Mouse (Mus musculus): ENCODE results near the gene Eif5a.
"Not testable (repeated sequence)": the region's sequence is repeated elsewhere in the genome, so short reads cannot be mapped to it uniquely, and the experiment has no call there.

The Eif5a gene

DNA sequence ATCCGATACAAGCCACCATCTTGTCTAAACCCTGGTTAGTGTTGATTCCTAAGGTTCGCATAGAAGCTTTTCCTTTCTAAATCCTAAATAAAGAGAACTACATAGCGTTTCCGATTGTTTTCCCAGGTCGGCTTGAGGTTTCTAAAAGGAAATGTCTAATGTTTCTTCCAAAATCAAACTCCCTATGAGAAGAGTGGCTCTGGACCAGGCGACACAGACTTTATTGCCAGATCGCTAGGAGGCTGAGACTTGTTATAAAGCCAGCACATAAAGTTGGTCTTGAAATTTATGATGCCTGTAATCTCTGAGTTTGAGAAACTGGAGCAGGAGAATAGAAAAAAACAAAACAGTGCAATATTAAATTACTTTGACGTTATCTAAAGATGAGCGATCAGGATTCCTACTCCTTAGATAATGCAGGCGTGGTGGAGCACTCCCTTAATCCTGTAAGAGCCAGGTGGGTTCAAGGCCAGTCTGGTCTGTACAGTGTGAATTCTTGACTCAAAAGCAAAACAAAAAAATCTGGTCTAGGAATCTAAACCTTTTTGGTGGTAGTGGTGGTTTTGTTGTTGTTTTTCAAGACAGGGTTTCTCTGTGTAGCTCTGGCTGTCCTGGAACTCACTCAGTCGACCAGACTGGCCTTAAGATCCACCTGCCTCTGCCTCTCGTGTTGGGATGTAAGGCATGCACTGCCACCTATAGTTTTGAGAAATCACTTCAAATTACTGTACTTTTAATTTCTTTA lies 426 bp upstream of the Eif5a start:
- peak; percentile 76 for DNase-seq (ENCODE audit: low read depth, low spot score)

DNA sequence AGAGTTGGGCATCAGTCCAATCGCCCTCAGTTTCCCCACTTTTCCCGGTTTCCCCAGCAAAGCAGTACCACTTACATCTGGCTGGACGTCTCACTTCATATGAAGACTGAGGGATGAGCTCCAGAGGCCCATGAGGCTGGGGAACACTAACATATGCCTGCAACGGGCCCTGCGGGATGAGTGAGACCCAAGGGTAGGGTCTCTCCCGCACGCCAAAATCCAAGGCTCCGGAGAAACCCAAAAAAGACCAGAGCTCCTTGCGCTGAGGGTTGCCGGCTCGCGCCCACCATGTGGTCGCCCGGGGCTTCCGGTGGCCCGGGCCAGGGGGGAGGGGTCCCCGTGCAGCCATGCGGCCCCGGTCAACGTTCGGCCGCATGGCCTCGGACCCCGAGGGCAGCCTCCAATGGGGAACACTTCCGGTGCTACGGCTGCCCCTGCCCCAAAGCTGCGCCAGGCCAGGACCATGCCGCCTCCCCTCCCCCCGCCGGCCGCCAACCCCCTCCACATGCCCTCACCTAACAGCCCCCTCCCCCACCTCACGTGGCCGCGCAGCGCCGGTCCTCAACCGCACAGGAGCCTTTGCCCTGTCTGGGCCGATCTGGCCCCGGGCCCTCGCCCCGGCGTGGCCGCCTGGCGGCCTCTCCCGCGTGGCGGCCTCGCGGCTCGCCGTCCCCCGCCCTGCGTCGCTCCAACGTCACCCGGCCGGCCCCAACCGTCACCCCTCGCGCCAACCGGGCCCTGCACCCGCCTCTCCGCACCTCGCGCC lies 1.3 kb downstream of the Eif5a start:
- DNase-seq (ENCODE audit: low read depth, low spot score): peak; percentile 67

DNA sequence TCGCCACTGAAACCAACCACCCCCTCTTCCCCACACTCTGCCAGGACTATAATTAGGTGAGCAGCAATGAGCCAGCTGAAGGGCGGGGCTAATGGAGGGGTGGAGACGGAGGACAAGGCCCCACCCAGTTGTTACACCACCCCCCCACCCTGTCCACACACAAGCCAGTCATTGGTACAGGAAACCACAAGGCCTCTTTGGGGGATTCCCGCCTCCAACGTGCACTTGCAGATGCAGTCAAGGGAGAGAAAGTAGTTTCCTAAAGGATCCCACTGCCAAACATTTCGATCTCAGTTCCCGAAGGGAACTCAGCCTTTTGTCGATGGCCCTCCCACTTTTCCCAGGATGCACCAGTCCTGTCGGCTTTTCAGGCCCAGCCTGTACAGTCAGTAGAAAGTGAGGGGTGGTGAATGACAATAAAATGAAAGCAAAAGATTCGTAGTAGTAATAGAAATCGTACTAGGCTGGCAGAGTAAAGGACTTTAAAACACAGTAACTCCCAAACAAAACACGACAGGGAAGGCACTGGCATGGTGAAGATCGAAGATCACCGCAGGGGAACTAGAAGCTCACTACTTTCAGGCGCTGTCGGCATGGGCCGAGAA lies 2.0 kb downstream of the Eif5a start:
- DNase-seq (ENCODE audit: low read depth, low spot score): peak; percentile 94

DNA sequence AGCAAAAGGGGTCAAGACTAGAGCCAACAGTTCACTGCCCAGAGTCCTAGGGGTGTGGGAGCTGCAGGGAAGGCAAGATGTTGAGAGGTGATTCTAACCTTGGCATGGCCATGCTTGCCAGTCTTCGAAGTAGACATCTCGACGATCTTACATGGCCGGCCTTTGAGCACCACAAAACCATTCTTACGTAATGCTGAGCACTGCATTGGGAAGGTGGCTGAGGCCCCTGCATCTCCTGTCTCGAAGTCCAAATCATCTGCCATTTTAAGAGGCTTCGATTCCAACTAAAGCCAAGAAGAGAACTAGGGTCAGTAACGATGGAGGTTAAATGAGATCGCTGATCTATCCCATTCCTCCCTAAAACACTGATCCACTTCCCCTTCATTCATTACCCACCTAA lies 2.7 kb downstream of the Eif5a start:
- no peak for DNase-seq (ENCODE audit: low read depth, low spot score)

DNA sequence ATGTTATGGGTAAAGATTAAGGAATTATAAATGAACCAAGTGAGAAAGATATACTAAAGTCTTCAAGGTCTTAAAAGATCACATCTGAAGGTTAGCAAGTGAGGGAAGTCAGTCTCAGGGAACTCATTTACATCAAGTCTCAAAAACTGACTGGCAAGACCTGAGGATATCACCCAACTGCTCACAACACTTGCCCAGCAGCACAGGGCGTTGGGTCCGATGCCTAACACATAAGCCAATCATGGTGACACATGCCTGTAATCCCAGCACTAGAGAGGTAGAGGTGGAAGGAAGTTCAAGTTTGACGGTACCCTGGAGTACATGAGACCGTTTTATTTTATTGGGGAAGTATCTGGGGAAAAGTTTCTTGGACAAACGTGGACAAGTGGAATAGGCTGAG lies 3.6 kb downstream of the Eif5a start:
- no peak for DNase-seq (ENCODE audit: low read depth, low spot score)

DNA sequence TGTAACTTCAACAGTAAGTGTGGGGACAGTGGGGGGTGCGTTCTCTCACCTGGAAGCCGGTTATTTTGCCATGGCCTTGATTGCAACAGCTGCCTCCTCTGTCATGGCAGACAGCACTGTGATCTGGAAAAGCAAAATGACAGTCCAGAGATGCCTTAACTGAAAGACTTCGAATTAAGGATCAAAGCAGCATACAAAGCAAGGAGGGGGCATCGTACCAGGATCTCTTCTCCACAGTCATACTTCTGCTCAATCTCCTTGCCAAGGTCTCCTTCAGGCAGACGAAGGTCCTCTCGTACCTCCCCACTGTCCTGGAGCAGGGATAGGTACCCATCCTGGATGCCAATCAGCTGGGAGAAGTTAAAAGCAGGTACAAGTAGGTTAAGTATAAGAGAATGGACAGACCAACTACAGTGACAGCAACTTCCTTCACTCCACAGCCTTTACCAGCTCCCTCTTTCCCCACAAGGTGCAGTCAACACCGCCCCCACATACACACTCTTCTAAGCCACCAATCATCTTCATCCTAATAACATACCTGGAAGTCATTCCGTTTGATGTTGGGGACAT lies 4.3 kb downstream of the Eif5a start:
- DNase-seq (ENCODE audit: low read depth, low spot score): no peak

DNA sequence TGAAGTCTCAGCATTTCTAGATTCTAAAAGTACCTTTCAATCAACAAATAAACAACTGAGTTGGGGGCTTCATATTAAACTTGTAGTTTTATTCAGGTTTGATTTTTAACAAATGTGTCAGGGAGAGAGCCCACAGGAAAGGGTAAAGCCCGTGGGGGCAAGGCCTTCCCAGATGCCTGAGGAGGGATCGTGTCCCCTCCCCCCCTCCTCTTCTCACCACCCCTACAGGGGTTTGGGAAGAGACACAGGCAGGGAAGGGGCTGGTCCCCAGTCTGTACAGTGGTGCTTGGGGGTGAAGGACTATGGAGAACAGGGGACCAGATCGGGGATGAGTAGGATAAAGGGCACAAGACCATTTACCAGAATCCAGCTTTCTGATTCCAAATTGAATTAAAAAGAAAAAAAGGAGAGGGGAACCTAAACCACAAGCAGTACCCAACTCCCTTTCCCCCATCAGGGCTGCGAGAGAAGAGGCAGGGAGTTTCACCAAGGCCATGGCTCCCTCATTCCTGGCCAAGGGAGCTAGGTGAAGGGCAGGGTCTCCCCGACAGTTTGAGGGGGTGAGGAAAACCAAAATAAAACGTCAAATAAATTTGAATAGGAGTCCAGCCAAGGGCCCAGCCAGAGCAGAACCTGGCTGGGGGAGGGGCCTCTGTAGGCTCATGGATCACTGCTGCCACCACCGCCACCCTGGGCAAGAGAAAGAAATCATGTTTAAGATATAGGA lies 4.9 kb downstream of the Eif5a start:
- DNase-seq (ENCODE audit: low read depth, low spot score): not testable (repeated sequence)

DNA sequence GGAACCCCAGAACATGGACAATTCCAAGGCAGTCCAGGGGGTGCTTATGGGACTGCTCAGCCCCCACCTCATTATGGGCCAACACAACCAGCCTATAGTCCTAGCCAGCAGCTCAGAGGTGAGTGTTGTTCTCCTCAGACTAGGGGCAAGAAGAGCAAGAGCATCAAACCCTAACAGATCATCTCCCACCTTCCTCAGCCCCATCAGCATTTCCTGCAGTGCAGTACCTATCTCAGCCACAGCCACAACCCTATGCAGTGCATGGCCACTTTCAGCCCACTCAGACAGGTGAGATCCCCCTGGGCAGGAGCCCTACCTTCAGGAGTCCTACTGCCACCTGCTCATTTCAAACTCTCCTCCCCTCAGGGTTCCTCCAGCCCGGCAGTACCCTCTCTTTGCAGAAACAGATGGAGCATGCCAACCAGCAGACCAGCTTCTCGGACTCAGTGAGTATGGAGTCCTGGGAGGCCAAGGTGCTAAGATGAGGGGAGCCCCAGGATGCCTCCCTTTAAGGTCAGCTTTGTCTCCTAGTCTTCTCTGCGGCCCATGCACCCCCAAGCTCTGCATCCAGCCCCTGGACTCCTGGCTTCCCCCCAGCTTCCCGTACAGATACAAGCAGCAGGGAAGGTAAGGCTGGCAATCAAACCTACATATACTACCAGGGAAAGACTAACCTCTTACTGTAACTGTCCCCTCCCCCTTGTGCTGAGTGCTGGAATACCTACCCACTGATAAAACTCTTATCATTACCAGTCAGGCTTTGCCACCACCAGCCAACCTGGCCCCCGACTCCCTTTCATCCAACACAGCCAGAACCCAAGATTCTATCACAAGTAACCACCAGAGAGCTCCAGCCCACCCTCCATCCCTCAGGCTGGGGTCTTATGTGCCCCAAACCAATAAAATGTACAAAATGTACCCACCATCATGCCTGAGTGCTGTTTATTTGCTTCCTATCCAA lies 5.8 kb downstream of the Eif5a start:
- peak; percentile 50 for DNase-seq (ENCODE audit: low read depth, low spot score)

DNA sequence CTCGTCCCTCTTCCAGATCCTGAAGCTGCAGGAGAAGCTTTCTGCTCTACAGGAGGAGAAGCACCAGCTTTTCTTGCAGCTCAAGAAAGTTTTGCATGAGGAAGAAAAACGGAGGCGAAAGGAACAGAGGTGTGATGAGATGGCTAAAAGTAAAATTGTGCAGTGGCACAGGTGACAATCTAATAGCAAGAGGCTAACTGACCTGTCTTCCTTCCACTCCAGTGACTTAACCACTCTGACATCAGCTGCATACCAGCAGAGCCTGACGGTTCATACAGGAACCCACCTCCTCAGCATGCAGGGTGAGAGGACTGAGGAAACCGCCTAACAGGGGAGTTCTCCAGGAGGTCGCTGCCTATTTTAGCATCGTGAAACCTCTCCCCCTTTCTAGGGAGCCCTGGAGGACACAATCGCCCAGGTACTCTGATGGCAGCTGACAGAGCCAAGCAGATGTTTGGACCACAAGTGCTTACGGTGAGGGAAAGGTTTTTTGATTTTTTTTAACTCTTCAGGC lies 6.8 kb downstream of the Eif5a start:
- peak; percentile 50 for DNase-seq (ENCODE audit: low read depth, low spot score)

DNA sequence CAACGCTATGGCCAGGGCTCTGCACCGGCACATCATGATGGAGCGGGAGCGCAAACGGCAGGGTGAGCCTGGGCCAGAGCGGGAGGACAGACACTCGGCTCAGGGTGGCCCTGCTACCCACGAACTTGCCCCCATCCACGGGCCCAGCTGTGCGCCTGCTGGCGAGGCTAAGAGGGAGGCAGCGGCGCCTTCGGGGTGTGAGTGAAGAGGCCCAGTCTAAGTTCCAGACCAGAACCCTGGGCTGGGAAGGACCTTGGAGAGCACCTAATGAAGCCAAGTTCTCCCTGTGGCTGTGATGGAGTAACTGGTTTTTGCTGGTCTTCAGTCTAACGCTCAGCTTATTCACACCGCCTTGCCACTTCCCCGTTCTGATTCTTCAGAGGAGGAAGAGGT lies 7.4 kb downstream of the Eif5a start:
- no peak for DNase-seq (ENCODE audit: low read depth, low spot score)

DNA sequence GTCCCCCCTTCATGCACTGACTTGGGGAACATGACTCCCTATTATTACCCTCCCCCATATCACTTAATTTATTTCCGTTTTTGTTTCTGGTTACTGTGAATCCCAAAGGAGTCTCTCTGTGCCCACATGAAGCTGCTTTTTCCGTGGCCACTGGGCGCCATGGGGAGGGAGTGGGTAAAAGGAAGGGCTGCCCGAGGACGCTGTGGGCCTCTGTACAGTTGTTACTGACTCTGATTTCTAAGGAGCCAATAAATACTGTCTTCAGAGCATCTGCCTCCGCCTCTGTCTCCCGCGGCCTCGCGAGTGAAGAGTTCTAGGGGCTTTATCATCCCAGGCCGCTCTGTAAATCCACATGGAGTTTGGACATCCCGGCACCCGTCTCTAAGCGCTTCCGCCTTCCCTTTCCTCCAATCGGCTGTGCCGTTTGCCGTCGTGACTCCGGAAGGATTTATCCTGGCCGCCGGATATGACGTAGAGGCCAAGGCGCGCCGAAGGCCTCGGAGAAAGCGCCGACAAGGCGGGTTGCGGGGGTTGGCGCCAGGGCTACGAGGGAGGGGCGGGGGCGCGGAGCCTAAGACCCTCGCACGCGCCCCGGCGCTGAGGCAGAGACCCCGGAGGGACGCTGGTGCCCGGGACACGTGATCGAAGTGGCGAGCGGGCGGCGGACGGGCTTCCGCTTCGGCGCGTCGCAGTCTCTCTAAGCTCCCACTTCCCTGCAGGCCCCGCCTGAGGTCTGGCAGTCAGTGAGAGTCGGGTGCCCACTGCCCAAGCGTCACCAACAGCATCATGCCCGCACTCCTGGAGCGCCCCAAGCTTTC lies 8.0 kb downstream of the Eif5a start, which contains the start of gene Gps2:
Gene Gps2, plus strand, starts transcription at position 335 of the 818 bp plus-strand sequence.
- DNase-seq (ENCODE audit: low read depth, low spot score): peak; percentile 95

DNA sequence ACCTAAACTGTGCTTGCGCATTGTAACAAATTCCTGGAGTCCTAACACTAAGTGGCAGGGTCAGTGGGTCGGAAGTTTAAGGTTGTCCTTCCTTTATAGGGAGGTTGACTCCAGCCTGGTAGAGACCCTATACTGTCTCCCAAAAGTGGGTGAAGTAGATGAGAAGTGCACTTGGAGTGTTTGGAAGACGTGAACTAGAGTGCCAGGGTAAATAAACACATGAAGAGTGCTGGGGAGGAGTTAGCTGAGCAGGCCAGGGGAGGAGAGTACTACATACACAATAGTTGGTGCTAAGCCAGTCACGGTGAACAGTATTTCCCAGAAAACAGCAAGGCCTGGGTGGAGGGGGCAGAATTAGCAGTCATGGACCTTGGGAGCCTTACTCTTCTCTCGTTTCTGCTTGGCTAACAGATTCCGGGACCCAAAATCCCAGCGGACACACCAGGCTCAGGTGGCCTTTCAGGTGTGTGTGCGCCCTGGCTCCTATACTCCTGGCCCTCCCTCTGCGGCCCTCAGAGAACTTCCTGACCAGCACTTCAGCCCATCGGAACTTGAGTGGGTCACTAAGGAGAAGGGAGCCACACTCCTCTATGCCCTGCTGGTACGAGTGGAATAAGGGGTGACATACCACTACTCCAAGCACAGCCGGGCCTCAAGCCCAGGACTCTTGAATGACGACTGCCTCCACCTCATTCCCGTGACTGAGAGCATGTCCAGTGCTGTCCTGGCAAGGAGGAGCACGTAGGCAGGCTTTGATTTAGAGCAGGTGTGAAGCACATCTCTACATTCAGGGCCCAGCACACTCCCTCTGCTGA lies 8.8 kb downstream of the Eif5a start:
- no peak for DNase-seq (ENCODE audit: low read depth, low spot score)

DNA sequence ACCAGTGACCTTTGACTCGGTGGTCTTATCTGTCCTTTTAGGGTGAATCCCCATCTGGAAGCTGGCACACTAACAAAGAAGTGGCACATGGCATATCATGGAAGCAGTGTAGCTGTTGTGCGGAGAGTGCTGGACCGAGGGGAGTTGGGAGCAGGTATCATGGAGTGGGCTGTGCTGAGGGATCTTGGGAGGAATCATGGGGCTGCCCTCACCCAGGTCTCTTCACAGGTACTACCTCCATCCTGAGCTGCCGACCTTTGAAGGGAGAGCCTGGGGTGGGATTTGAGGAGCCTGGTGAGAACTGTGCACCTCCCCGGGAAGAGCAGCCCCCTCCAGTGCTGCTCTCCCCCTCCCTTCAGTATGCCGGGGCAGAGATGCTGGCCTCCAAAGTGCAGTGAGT lies 10.1 kb downstream of the Eif5a start:
- no peak for DNase-seq (ENCODE audit: low read depth, low spot score)

DNA sequence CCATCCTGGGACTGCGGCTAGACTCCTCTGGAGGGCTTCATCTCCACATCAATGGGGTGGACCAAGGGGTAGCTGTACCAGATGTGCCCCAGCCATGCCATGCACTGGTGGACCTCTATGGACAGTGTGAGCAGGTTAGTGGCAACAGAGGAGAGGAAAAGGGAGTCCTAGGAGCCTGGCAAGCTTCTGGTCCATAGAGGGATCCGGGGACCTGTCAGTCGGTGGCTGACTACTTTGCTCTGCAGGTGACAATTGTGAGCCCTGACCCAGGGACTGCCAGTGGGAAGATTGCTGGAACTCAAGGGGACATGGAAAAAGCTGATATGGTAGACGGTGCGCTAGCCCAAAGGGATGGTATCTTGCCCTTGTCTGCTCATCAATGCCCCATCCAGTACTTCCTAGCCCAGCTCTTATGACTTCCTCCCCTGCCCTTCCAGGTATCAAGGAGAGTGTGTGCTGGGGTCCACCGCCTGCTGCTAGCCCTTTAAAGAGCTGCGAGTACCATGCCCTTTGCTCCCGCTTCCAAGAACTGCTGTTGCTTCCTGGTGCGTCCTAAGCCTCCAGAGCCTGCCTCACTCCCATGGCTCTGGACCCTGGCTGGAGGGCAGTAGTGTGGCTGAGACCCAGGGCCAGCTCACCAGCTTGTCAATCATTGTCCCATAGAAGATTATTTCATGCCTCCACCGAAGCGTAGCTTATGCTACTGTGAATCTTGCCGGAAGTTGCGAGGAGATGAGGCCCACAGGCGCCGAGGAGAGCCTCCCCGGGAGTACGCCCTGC lies 10.8 kb downstream of the Eif5a start:
- no peak for DNase-seq (ENCODE audit: low read depth, low spot score)

DNA sequence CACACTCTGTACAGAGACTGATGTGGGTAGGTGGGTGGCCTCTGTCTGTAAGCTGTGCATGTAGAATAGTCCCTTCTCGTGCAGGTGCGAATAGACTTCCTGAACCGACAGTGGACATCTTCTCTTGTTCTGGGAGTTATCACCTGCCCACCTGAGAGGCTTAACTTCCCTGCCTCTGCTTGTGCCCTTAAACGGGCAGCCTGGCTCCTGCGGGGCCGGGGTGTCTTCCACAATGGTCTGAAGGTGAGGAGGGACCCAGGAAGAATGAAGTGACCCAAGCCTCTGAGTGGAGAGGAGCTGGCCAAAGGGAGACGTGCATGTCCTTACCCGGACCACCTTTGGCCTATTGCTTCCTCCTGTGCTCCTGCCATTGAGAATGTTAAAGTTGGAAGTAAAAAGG lies 11.6 kb downstream of the Eif5a start:
- DNase-seq (ENCODE audit: low read depth, low spot score): no peak

DNA sequence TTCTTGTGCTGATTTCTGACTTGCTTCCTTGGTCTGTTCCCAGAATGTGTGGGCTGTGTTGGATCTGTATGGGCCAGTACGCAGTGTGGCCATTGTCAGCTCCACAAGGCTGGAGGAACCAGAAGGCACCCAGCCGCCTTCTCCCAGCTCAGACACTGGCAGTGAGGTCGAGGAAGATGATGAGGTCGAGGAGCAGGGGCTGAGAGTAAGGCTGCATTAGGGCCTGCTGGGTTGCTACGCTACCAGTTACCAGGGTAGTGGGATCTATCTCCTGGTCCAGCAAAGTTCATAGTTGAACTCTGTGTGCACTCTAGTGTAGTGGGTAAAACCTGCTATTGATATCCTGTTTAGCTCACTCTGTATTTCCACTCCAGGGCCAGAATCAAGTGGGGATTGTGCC lies 12.6 kb downstream of the Eif5a start:
- no peak for DNase-seq (ENCODE audit: low read depth, low spot score)

DNA sequence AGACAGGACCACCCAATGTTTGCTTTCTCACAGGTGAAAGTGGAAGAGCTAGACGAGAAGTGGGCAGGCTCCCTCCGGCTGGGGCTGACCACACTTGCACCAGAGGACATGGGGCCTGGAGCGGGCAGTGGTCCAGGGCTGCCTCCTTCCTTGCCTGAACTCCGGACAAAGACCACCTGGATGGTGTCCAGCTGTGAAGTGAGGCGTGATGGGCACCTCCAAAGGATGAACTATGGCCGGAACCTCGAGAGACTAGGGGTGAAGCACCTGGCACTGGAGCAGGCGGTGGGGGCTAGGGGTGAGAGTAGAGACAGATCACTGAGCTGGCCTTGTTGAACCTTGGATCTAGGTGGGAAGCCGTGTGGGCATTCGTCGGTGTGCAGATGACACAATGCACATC lies 13.1 kb downstream of the Eif5a start:
- no peak for DNase-seq (ENCODE audit: low read depth, low spot score)

DNA sequence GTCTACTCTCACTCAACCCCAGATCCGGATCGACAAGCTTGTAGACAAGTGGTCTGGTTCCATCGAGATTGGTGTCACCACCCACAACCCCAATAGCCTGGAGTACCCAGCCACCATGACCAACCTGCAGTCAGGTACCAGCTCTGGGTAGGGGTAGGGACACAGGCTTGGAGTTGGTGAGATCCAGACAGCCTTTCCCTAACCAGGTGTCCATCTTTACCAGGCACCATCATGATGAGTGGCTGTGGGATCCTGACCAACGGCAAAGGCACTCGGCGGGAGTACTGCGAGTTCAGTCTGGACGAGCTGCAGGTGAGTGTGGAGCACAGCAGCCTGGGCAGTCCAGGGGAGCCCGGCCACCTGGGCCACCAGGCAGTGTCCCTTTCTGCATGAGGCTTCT lies 17.4 kb downstream of the Eif5a start:
- DNase-seq (ENCODE audit: low read depth, low spot score): no peak

Measured in A20 (cell line).